Mouse (Mus musculus) hematopoietic stem cell, adult 5-6 weeks (primary cell): Measurements from ENCODE around the gene Dcx. TPM values are rescaled to one million over a fixed set of nuclear protein-coding genes. Genes with fewer than 3 reads are reported as not detected.

Experiments used
- ATAC-seq, 2 experiments: fragments of 125-278 bp in 1 of 2; replicated peaks in 1 of 2; 2 replicates each; pipeline ENCODE4 v1.8.0; 2016 to 2017; ENCODE audit warnings: inconsistent platforms in 2 of 2, mild to moderate bottlenecking in 2 of 2, moderate number of reproducible peaks in 2 of 2, low read depth in 1 of 2, moderate TSS enrichment in 1 of 2; ENCODE audit not compliant: low FRiP score in 2 of 2, poor library complexity in 2 of 2, severe bottlenecking in 2 of 2, insufficient read depth in 1 of 2, low TSS enrichment in 1 of 2
- total RNA-seq: library from RNA; stranded (forward); fragments of 172-1452, 232-1000 nt; gene quantifications from 2 replicates; pipeline ENCODE4 v1.2.3, GENCODE M21; 2017

Gene Dcx
- total RNA-seq, 1 experiment from 2014 or later: not detected

- no peak for ATAC-seq
Measured at GRCm38 (mm10) chrX:143867129-143867664, 65.9 kb downstream of the Dcx start.

GRCm38 (mm10) chrX:143851351-143851750, 81.8 kb downstream of the Dcx start:
- no peak for ATAC-seq

DNA sequence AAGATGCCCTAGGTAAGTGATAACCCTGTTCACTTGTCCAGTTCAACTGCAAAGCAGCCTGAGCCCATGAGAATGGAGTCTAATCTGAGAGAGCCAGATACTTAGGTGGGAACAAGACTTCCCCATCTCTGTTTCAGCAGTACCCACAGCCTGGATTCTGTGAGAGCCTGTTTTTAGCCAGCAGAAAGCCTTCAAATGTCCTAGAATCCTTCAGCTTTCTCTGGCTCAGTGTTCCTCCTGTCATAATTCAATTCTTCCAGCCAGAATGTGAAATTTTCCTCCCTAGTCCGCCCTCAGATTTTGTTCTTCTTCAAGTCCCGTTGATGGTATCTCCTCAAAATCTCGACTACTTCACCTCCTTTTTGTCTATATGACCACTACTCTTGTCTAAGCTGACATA, 83.1 kb downstream of the Dcx start:
- ATAC-seq: no peak

- no peak for ATAC-seq
Measured at GRCm38 (mm10) chrX:143846637-143847036, 86.5 kb downstream of the Dcx start.

GRCm38 (mm10) chrX:143827212-143827611, 105.9 kb downstream of the Dcx start, which contains the start of gene Capn6:
Capn6 (minus strand) TSS chrX:143827414.
- no peak for ATAC-seq

DNA sequence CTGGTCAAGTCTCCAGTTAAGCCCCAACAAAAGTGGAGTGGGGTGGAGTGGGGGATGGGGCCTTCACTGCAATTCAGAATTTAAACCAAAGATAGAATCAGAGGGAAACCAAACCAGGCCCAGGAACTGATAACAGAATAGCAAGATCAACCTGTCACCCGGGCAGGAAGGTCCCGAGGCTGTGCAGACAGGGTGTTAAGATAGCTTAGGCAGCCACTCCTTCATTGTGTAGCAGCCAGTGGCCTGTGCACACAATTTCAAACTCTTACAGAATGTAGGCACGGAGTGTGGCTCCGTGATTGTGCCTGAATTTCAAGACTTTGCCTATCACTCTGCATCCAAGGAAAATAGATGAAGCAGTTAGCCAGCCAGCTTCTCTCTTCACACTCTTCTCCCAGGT, 106.6 kb downstream of the Dcx start:
- ATAC-seq: no peak

DNA sequence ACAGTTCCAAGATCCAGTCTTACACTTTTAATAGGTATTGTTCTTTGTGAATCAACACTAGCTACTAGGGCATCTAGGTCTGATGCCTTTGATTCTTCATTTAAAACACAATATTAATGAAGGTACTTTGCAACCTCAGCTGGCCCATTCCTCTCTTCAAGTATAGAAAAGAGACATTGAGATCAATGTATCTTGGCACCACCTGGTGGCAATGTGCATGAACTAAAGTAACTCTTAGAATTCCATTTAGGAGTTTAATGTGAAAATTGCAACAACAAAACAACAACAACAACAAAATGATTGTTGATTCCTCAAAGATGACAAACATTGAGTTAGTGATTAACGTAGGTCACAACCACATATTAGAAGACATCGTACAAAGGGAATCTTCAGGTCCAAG, 114.2 kb downstream of the Dcx start:
- no peak for ATAC-seq

GRCm38 (mm10) chrX:143815948-143816347, 117.2 kb downstream of the Dcx start:
- ATAC-seq: no peak

Other genes with a start within 250 kb of the Dcx start
- not detected in 2 replicates for gene Capn6, start 105.9 kb downstream of the Dcx start, total RNA-seq
- gene A730046J19Rik, start 220.4 kb upstream of the Dcx start, total RNA-seq: not detected in 2 replicates